Mouse (Mus musculus) naive thymus-derived CD4-positive, alpha-beta T cell, adult 2 months (primary cell): ENCODE results near the gene Gm364.
A peak's percentile ranks its signal among the peaks of the same experiment; 100 is the strongest.

Experiments used
- DNase-seq: peaks from one replicate; pipeline ENCODE4 v3.0.0-alpha.2; 2011; ENCODE audit warnings: low read depth

Gene Gm364

GRCm38 (mm10) chrX:57408769-57409168 is at the start of gene Gm364:
Gene Gm364 (plus strand): TSS chrX:57409154.
- DNase-seq = no peak

DNA sequence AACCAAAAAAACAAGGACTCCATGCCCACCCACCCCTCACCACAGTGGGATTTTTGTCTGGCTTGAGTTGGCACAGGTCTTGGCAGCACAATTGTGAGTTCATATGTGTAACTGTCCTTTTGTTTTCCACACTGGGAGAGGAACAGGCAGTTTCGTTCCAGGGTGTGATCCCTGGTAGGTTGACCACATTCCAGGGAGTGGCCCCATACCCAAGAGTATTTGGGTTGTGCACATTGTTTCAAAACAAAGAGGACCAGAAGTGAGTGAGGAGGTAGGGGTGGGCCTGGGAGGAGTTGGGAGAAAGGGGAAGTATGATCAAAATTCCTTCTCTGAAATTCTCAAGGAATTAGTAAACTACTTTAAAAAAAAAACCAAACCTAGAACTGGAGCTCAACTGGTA is 49.6 kb upstream of the Gm364 start:
- no peak for DNase-seq

GRCm38 (mm10) chrX:57364891-57365569 is 43.9 kb upstream of the Gm364 start:
- DNase-seq = no peak

GRCm38 (mm10) chrX:57372965-57373364 is 36.0 kb upstream of the Gm364 start:
- no peak for DNase-seq

GRCm38 (mm10) chrX:57373543-57373942 is 35.4 kb upstream of the Gm364 start:
- DNase-seq = no peak

DNA sequence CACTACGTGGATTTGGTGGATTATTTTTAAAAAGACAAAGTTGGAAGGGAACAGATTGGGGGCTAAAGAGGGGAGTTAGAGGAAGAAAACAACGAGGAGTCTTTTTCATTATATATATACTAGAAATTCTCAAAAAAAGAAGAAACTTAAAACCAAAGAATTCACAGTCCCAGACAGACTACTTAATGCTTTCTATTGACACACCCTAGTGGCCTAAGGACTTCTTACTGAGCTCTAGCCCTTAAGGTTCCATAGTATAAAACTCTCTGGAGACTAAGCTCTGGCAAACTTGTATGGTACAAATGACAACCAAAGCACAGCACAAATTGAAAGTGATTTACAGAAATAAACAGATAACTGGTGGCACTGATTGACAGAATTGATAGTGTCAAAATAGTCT is 34.9 kb upstream of the Gm364 start:
- no peak for DNase-seq

DNA sequence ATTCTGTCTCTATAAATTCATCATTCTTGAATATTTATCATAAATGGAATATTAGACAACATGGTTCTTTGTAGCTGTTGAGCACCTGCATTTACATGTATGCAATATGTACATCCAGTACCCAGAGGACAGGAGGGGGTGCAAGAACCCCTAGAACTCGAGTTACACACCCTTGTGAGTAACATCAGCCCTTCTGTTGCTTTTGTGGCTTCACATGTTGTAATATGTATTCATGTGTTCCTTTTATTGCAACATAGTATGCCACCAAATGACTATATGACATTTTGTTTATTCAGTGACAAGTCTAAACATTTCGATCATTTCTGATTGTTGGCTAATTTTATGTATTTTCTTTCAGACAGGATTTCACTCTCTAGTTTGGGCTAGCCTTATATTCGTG is 31.9 kb upstream of the Gm364 start:
- DNase-seq = no peak

DNA sequence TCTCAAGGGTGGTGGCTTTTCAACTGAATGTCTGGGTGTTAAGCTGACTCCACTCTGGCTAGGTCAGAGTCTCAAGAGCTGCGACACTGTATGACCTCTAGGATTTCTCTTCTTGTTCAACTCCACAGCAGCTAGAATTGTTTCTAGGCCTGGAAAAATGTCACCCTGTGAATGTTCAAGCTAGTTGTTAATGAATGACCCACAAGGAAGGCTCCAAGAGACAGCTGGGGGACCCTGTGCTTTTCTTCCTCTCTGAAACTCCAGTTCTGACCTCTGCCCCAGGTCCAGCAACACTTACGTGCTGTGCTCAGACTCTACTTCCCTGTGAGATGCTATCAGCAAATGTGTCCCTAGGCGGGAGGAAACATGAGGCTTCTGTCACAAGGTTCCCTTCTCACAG is 30.4 kb upstream of the Gm364 start:
- DNase-seq = no peak

DNA sequence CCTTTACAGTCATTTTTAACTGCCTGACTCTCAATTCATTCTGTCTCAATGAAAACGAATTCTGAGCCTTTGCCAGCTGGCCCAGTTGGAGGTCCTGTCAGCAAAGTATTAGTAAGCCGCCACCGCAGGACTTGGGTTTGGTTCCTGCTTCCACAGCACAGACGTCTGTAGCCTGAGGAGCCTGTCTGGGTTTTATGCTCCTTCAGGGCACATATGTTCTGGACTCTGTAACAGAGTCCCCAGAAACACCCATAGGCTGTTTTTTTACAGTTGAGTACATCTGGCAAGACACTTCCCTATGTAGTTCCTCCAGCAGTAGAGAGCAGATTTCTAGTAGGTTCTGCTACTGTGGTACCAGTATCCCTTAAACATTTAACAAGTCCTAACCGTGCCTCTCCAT is 28.0 kb upstream of the Gm364 start:
- DNase-seq = no peak

DNA sequence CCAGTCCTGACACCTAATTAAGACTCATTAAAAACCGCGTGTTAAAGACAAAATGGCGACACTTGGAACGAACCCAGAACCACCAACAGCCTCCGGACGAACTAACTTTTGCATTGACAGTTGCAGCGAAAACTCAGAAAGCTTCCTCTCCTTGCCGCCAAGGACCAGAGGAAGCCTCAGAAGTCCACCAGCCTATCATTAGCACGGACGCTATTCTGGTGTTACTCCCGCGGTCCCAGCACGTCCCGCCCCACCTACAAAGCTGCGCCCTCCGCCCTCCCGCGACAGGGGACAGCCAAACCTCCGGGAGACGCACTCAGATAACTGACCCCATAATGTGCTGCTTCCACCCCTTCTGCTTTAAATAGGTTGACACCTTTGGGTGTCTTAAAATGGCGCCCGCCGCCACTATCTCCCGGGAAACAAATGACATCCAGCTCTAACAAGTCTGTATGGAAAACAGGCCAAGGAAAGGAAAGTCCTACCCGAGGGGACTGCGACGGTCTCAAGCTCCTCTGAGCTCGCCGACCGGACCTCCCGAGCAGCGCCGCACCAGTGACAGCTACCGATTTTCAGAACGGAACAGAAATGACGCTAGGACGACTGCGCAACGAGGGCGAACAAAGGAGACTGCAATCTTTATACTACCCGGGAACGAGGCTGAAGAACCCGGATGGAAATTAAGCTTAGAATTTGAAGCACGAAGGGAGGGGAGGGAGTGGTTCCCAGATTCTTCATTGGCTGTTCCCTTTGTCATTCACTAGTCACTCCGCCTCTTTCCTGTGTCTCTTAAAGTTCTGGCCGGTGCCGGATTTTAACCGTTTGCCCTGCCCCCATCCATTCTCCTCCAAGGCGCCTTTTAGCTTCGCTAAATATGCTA is 16.3 kb upstream of the Gm364 start, which contains the start of gene Rbmx:
TSS of gene Rbmx (minus strand) at position 670 of the 880 bp plus-strand sequence.
- peak; percentile 91 for DNase-seq

DNA sequence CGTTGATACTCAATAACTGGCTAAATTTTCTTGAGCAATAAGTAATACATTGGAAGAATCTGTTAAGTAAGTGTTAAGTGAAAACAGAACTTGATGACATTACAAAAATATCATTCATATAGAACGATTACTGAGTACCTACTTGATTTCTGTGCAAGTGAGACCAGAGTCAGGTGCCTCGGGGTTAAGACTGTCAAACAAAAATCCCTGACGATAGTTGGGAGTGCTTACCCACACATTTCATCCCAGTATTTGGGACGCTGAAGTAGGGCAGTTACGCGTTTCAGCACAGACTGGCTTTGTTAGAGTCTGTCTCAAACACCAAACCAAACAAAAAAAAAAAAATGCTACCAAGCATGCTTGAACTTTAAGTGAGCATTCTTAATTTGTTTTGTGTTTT is 15.5 kb upstream of the Gm364 start:
- DNase-seq = no peak

- no peak for DNase-seq
These were observed 7.6 kb upstream of the Gm364 start for GRCm38 (mm10) chrX:57401388-57401787.

- peak; percentile 50 for DNase-seq
These were observed 5.3 kb upstream of the Gm364 start for GRCm38 (mm10) chrX:57403651-57404050.

DNA sequence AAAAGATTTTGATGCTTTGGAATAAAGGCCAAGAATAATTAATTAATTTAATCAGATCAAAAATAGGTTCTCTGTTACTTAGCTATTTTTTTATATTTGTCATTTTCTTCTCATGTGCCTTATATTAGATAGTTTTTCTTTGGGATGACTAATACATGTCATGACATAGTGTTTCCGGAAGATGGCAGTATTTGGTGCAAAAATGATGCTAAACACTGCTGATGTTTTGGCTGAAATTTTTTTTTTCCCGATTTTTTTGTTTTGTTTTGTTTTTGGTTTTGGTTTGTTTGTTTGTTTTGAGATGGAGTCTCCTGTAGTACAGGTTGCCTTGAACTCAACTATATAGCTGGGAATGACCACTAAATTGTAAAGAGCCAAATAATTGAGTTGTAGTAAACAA is 22.7 kb downstream of the Gm364 start:
- peak; percentile 15 for DNase-seq

- DNase-seq = no peak
These were observed 24.9 kb downstream of the Gm364 start for GRCm38 (mm10) chrX:57433897-57434296.

DNA sequence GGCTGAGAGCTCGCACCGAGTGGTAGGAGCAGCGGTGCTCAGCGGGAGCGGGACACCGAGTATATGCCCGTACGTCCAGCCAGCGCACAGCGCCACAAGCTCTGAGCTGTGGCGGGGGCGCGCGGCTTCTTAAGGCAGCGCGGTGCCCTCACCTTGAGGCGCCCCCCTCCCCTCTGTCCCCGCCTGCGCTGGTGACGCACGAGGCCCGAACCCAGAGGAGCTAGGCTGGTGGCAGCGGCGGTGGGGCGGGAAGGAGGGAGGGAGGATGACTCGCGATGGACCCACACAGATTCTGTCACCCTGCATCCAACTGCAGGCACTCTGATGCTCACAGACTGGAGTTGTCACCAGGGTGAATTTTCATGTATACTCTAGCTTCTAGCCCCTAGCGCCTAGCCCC is 94.7 kb downstream of the Gm364 start, which contains the start of gene Gpr101:
TSS of gene Gpr101 (minus strand) at position 124 of the 400 bp plus-strand sequence.
- no peak for DNase-seq

DNA sequence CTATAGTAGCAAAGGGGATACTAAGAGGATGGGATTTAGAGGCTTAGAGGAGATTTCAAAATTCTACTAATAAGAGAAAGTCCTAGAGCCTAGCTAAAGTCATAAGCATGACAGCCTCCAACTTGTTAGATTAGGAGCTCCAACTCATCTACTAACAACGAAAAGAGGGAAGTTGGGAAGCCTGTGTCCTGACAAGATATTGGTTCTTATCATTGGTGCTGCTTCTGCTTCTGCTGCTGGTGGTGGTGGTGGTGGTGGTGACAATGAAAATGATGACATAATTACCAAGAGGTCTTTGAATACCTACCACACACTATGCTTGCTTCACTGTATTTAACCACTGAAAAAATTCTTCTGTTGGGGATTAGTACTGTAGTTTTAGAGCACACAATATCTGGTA is 97.3 kb downstream of the Gm364 start:
- DNase-seq = no peak

GRCm38 (mm10) chrX:57521117-57522095 is 112.5 kb downstream of the Gm364 start:
- no peak for DNase-seq
